Mouse (Mus musculus): Measurements from ENCODE around the gene Mrtfa.

DNA sequence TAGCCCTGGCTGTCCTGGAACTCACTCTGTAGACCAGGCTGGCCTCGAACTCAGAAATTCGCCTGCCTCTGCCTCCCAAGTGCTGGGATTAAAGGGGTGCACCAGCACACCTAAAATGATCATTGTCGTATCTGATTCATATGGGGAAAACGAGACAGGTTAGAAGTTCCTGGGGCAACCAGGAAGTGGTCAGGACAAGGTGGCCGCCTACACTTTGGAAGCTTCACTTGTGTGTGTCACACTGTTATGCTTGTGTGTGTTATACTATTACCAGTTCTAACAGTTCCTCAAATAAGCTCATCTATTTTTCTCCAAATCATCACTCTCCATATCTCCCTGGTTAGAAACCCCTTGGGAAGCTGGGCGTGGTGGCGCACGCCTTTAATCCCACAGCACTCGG is 110.2 kb downstream of the Mrtfa start:
- TF ChIP-seq CTCF (IDR thresholded peaks at IDR 0.05; ENCODE audit: low read depth, low read length) (no peak), POLR2A (IDR thresholded peaks at IDR 0.05; ENCODE audit: borderline replicate concordance, low read depth, low read length) (no peak)
